Mouse (Mus musculus) liver, adult 2 months (tissue): ENCODE data around the gene Methig1.

ENCODE experiments used
- CTCF ChIP-seq: fragments of 200-500 bp; IDR thresholded peaks from 2 replicates; pipeline ENCODE4 v1.5.1; 2011; ENCODE audit warnings: low read depth, low read length, control low read depth
- POLR2A ChIP-seq: fragments of 200-500 bp; IDR thresholded peaks from 2 replicates; pipeline ENCODE4 v1.6.1; 2011; ENCODE audit warnings: low read length, control low read depth; ENCODE audit not compliant: insufficient read depth; ENCODE audit errors: extremely low read depth

GRCm38 (mm10) chr15:100314448-100315145 is 38.4 kb upstream of the Methig1 start:
- TF ChIP-seq POLR2A = no peak
- TF ChIP-seq CTCF = no peak
